Mouse (Mus musculus) hindbrain, embryonic 15.5 days (tissue): Measurements from ENCODE around the gene Gm5485. TPM values are rescaled to one million over a fixed set of nuclear protein-coding genes. Genes with fewer than 3 reads are reported as not detected.

Source experiments
- ATAC-seq: fragments of 200-750 bp; cut with Nextera tagmentation; 2 replicates; pipeline ENCODE4 v1.8.0; 2017; ENCODE audit warnings: low read depth, moderate number of reproducible peaks, moderate TSS enrichment; ENCODE audit not compliant: low FRiP score
- H3K27ac ChIP-seq: fragments of 300-500 bp; sonication (generic); replicated peaks from 2 replicates; pipeline ENCODE4 v1.5.1; 2015; ENCODE audit warnings: mild to moderate bottlenecking, inconsistent platforms
- H3K27me3 ChIP-seq: fragments of 300-500 bp; sonication (generic); 2 replicates; pipeline ENCODE4 v1.6.1; 2015; ENCODE audit warnings: control low read depth, inconsistent platforms
- H3K36me3 ChIP-seq: fragments of 300-500 bp; sonication (generic); 2 replicates; pipeline ENCODE4 v1.6.1; 2015; ENCODE audit warnings: control low read depth, inconsistent platforms
- H3K4me1 ChIP-seq: fragments of 300-500 bp; sonication (generic); replicated peaks from 2 replicates; pipeline ENCODE4 v1.6.1; 2015; ENCODE audit warnings: control low read depth, inconsistent platforms
- H3K4me2 ChIP-seq: fragments of 300-500 bp; sonication (generic); 2 replicates; pipeline ENCODE4 v1.6.1; 2015; ENCODE audit warnings: moderate library complexity, mild to moderate bottlenecking, inconsistent platforms
- H3K4me3 ChIP-seq: fragments of 300-500 bp; sonication (generic); 2 replicates; pipeline ENCODE4 v1.5.1; 2015; ENCODE audit warnings: mild to moderate bottlenecking, inconsistent platforms
- H3K9ac ChIP-seq: fragments of 300-500 bp; sonication (generic); 2 replicates; pipeline ENCODE4 v1.6.1; 2015; ENCODE audit warnings: inconsistent platforms
- H3K9me3 ChIP-seq: fragments of 300-500 bp; sonication (generic); 2 replicates; pipeline ENCODE4 v1.6.1; 2016; ENCODE audit warnings: control low read depth, inconsistent platforms
- WGBS: fragments of 180-500 bp; shearing (Covaris S2); methylation state at CpG from one replicate; pipeline ENCODE4 v1.1.7; 2015; 5-methylcytosine and 5-hydroxymethylcytosine counted together
- polyA plus RNA-seq: library from polyadenylated mRNA; unstranded; fragments of >200 nt; fragmentation: Nextera tagmentation; extraction: Ambion mirVana; gene quantifications from 2 replicates; pipeline ENCODE4 v1.2.1, GENCODE M21; 2015

Gm5485 gene
- polyA plus RNA-seq: not detected in 2 replicates

DNA sequence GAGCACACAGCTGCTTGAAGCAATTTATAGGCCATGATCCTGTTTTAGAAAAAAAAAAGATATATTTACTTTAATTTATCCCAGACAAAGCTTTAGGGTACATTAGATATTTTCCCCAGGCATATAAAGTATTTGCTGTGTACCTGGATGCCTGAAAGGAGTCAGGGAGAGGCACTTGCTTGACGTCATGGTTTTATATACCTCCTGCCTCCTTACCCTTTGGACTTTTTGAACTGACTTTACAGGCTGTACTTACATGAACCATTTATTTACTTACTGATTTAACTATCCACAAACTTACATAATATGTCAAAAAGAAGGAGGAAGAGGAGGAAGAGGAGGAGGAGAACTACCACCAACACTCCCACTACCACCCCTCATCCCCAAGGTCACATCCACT is at the start of gene Gm5485:
Gene Gm5485, minus strand, starts transcription at position 171 of the 400 bp plus-strand sequence.
- no peak for ATAC-seq
- Histone ChIP-seq H3K9me3 (no peaks in the 10 kb centered on the region), H3K27me3 (no peaks in the 10 kb centered on the region), H3K4me2 (no peak within 1 kb of the TSS), H3K27ac (no peak within 1 kb of the TSS), H3K9ac (no peak within 1 kb of the TSS), H3K4me3 (no peak within 1 kb of the TSS), H3K36me3 (no peaks in the 10 kb centered on the region), H3K4me1 (no peaks in the 10 kb centered on the region)
- whole genome bisulfite sequencing: 84% methylated on average over 1 of the region's 1 CpGs

GRCm38 (mm10) chr16:48453264-48453663 is 41.0 kb upstream of the Gm5485 start:
- 83% methylated on average over 3 of the region's 3 CpGs for WGBS

GRCm38 (mm10) chr16:48446161-48446925 is 34.1 kb upstream of the Gm5485 start:
- 0 out of 2 replicates have a peak, but pooled peaks have one; percentile 23 for ATAC-seq
- Histone ChIP-seq H3K9me3 (no peaks in the 10 kb centered on the region), H3K27ac (no peak overlapping the region), H3K4me2 (no peak overlapping the region), H3K9ac (no peak overlapping the region), H3K27me3 (no peaks in the 10 kb centered on the region), H3K4me1 (0 out of 2 replicates have a peak, but pooled peaks cover 5% of the 10 kb centered on the region), H3K4me3 (no peak overlapping the region), H3K36me3 (no peaks in the 10 kb centered on the region)
- 57% methylated on average over 8 of the region's 8 CpGs for WGBS

More at GRCm38 (mm10) chr16:48453264-48453663, 41.0 kb upstream of the Gm5485 start:
- no peak for ATAC-seq
- no peak overlapping the region for H3K27ac ChIP-seq
- H3K9me3 ChIP-seq: no peaks in the 10 kb centered on the region
- H3K4me3 ChIP-seq: no peak overlapping the region
- no peak overlapping the region for H3K9ac ChIP-seq
- H3K4me1 ChIP-seq: no peaks in the 10 kb centered on the region
- no peak overlapping the region for H3K4me2 ChIP-seq
- H3K27me3 ChIP-seq: no peaks in the 10 kb centered on the region
- no peaks in the 10 kb centered on the region for H3K36me3 ChIP-seq

- 0 out of 2 replicates have a peak, but pooled peaks cover 5% of the 10 kb centered on the region for H3K4me1 ChIP-seq
- ATAC-seq: no peak
- H3K9me3 ChIP-seq: no peaks in the 10 kb centered on the region
- no peak overlapping the region for H3K27ac ChIP-seq
- H3K9ac ChIP-seq: no peak overlapping the region
- 96% methylated on average over 5 of the region's 5 CpGs for WGBS
- no peak overlapping the region for H3K4me2 ChIP-seq
- H3K27me3 ChIP-seq: no peaks in the 10 kb centered on the region
- no peaks in the 10 kb centered on the region for H3K36me3 ChIP-seq
- H3K4me3 ChIP-seq: no peak overlapping the region
These were observed 32.4 kb upstream of the Gm5485 start for GRCm38 (mm10) chr16:48444589-48444988.

GRCm38 (mm10) chr16:48437476-48437875 is 25.3 kb upstream of the Gm5485 start:
- Histone ChIP-seq H3K4me1 (no peaks in the 10 kb centered on the region), H3K9ac (no peak overlapping the region), H3K27me3 (no peaks in the 10 kb centered on the region), H3K9me3 (no peaks in the 10 kb centered on the region), H3K4me3 (no peak overlapping the region), H3K27ac (no peak overlapping the region), H3K4me2 (no peak overlapping the region), H3K36me3 (no peaks in the 10 kb centered on the region)
- no peak for ATAC-seq

DNA sequence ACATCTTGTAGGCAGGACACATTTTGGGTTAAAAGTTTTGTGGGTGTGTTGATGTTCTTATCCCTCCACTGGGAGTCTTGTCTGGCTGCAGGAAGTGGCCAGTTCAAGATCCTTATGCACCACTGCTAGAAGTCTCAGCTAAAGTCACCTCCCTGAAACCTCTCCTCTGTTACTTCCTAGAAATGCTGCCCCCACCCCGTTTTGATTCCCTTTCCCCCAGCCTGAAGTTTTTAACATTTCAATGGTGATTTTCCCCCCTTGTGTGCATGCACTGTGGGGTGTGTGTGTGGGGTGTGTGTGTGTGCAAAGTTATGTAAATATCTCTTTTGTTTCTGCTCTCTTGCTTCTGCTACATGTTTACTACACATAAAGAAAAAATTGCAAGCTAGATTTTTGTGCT is 23.2 kb upstream of the Gm5485 start:
- no peak overlapping the region for H3K4me2 ChIP-seq
- no peaks in the 10 kb centered on the region for H3K36me3 ChIP-seq
- no peak overlapping the region for H3K9ac ChIP-seq
- no peak overlapping the region for H3K4me3 ChIP-seq
- H3K9me3 ChIP-seq: no peaks in the 10 kb centered on the region
- ATAC-seq: no peak
- 6% methylated on average over 1 of the region's 1 CpGs for WGBS
- no peaks in the 10 kb centered on the region for H3K27me3 ChIP-seq
- no peaks in the 10 kb centered on the region for H3K4me1 ChIP-seq
- H3K27ac ChIP-seq: no peak overlapping the region

DNA sequence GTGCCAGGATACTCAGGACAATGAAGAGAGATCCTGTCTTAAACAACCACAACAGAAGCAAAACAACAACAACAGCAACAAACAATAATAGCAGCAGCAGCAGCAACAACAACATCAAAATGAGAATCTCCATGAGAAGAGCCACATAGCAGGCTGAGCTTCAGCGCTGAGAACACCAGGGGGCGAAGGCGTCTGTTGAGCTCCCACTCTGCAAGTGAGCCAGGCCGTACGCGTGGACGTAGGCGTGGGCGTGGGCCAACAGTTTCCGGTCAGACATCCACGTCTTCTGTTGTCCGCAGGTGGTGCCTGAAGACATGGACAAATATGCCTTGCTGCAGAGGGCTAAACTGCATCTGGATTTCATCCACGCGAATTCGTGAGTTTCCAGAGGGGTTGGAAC is 18.8 kb upstream of the Gm5485 start, which contains the start of gene Morc1:
Gene Morc1, plus strand, starts transcription at position 211 of the 400 bp plus-strand sequence.
- H3K4me2 ChIP-seq: no peak within 1 kb of the TSS
- H3K4me3 ChIP-seq: no peak within 1 kb of the TSS
- H3K36me3 ChIP-seq: no peaks in the 10 kb centered on the region
- no peak within 1 kb of the TSS for H3K9ac ChIP-seq
- H3K27me3 ChIP-seq: no peaks in the 10 kb centered on the region
- WGBS: 91% methylated on average over 15 of the region's 15 CpGs
- H3K27ac ChIP-seq: no peak within 1 kb of the TSS
- no peaks in the 10 kb centered on the region for H3K4me1 ChIP-seq
- no peaks in the 10 kb centered on the region for H3K9me3 ChIP-seq
- no peak for ATAC-seq

DNA sequence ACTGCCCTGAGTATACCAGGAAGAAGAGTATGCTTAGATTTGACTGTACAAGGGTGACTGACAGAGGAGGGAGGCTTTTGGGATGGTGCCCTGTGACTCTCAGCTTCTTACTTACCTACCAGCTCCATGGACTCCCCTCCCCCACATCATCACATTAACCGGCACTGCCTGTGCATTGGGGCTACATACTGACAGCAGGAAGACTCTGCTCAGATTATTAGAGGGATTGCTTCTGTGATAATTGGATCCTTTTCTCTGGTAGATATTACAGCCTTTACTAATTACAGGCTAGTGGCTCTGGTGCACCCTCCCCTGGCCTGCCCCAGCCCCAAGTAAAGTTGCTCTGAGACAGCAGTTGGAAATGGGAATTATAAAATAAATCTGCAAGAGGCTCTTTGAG is 17.2 kb upstream of the Gm5485 start:
- Histone ChIP-seq H3K4me2 (no peak overlapping the region), H3K9ac (no peak overlapping the region), H3K4me1 (no peaks in the 10 kb centered on the region), H3K27me3 (no peaks in the 10 kb centered on the region), H3K27ac (no peak overlapping the region), H3K4me3 (no peak overlapping the region), H3K36me3 (no peaks in the 10 kb centered on the region), H3K9me3 (no peaks in the 10 kb centered on the region)
- peak; percentile 51 for ATAC-seq
- 54% methylated on average over 1 of the region's 1 CpGs for WGBS

DNA sequence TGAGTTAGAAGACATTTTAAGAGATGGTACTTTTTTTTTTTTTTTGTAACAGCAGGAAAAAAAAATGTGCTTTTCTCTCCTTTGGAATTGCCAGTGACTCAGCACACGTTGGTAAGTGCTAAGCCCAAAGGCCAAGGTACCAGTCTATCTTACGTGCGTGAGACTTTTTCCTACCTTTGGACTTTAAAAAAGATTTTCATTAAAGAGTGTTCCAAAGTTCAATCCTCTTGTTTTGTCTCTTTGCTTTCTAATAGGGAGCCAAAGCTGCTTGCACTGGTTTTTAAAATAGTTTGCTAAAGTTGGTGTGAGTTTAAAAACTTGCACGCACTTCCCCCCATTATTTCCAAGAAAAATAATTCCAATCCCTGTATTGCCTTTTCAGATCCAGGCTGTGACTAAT is 11.9 kb upstream of the Gm5485 start:
- no peaks in the 10 kb centered on the region for H3K36me3 ChIP-seq

GRCm38 (mm10) chr16:48422501-48422900 is 10.3 kb upstream of the Gm5485 start:
- Histone ChIP-seq H3K36me3 (no peaks in the 10 kb centered on the region), H3K4me2 (no peak overlapping the region), H3K27ac (no peak overlapping the region), H3K27me3 (no peaks in the 10 kb centered on the region), H3K4me1 (no peaks in the 10 kb centered on the region), H3K9me3 (no peaks in the 10 kb centered on the region), H3K4me3 (no peak overlapping the region), H3K9ac (no peak overlapping the region)
- WGBS: 23% methylated on average over 2 of the region's 2 CpGs
- no peak for ATAC-seq

More for the DNA sequence above, 11.9 kb upstream of the Gm5485 start:
- no peaks in the 10 kb centered on the region for H3K27me3 ChIP-seq
- H3K4me2 ChIP-seq: no peak overlapping the region
- no peak overlapping the region for H3K9ac ChIP-seq
- no peaks in the 10 kb centered on the region for H3K4me1 ChIP-seq
- H3K9me3 ChIP-seq: no peaks in the 10 kb centered on the region
- H3K4me3 ChIP-seq: no peak overlapping the region
- H3K27ac ChIP-seq: no peak overlapping the region
- ATAC-seq: no peak
- WGBS: 69% methylated on average over 4 of the region's 4 CpGs

DNA sequence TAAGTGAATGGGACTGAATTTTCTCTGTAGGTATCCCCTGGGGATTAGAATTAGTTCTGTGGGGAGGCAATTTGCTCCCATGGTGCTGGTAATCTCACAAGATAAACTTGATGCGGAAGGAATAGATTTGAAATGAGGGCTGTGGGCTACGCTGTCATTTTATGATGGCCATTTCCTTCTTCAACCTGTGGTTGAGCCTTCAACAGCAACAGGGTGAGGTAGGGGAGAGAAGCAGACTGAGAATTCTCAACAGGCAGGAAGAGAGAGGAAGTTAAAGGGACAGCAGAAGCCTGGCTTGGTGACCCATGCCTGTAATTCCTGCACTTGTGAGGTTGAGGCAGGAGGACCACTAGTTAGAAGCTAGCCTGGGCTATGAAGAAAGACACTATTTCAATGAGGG is 6.8 kb upstream of the Gm5485 start:
- no peaks in the 10 kb centered on the region for H3K4me1 ChIP-seq
- no peak overlapping the region for H3K4me3 ChIP-seq
- H3K4me2 ChIP-seq: no peak overlapping the region
- ATAC-seq: no peak
- no peaks in the 10 kb centered on the region for H3K27me3 ChIP-seq
- no peak overlapping the region for H3K27ac ChIP-seq
- no peaks in the 10 kb centered on the region for H3K36me3 ChIP-seq
- no peak overlapping the region for H3K9ac ChIP-seq
- WGBS: 79% methylated on average over 2 of the region's 2 CpGs
- no peaks in the 10 kb centered on the region for H3K9me3 ChIP-seq

DNA sequence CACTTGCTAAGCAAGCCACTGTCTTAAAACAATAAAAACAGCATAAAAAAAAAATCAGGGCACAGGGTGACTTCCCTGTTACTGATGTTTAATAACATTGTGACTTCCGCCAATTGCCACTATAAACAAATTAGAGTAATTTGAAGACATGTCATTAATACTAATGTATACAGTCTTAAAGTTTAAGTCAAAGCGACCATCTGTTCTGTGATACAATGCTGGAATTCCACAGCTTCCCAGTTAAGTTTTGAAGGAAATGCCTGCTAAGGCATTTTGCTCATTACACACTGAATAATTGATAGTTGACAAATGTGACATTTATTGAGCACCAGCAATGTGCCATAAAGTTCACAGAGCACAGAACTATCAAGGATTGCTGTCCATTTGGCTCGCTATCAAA is 6.3 kb upstream of the Gm5485 start:
- Histone ChIP-seq H3K4me2 (no peak overlapping the region), H3K27me3 (no peaks in the 10 kb centered on the region), H3K27ac (no peak overlapping the region), H3K9me3 (no peaks in the 10 kb centered on the region), H3K4me3 (no peak overlapping the region), H3K4me1 (no peaks in the 10 kb centered on the region), H3K9ac (no peak overlapping the region), H3K36me3 (no peaks in the 10 kb centered on the region)
- no peak for ATAC-seq
- 85% methylated on average over 3 of the region's 3 CpGs for WGBS

- Histone ChIP-seq H3K4me2 (no peak overlapping the region), H3K36me3 (no peaks in the 10 kb centered on the region), H3K27me3 (no peaks in the 10 kb centered on the region), H3K4me1 (no peaks in the 10 kb centered on the region), H3K27ac (no peak overlapping the region), H3K4me3 (no peak overlapping the region), H3K9me3 (no peaks in the 10 kb centered on the region), H3K9ac (no peak overlapping the region)
- WGBS: 72% methylated on average over 3 of the region's 3 CpGs
- no peak for ATAC-seq
These were observed 2.1 kb downstream of the Gm5485 start for GRCm38 (mm10) chr16:48410125-48410524.
